Mouse (Mus musculus) lung, postnatal 10 days (tissue): Measurements from ENCODE around the gene Arhgap9.

Experiments
- DNase-seq: peaks from one replicate; pipeline ENCODE4 v3.0.0; 2021

The Arhgap9 gene

GRCm38 (mm10) chr10:127324495-127324894 is 2.7 kb downstream of the Arhgap9 start:
- peak; percentile 71 for DNase-seq

- DNase-seq: no peak
Measured at GRCm38 (mm10) chr10:127325454-127326016, 3.8 kb downstream of the Arhgap9 start.

DNA sequence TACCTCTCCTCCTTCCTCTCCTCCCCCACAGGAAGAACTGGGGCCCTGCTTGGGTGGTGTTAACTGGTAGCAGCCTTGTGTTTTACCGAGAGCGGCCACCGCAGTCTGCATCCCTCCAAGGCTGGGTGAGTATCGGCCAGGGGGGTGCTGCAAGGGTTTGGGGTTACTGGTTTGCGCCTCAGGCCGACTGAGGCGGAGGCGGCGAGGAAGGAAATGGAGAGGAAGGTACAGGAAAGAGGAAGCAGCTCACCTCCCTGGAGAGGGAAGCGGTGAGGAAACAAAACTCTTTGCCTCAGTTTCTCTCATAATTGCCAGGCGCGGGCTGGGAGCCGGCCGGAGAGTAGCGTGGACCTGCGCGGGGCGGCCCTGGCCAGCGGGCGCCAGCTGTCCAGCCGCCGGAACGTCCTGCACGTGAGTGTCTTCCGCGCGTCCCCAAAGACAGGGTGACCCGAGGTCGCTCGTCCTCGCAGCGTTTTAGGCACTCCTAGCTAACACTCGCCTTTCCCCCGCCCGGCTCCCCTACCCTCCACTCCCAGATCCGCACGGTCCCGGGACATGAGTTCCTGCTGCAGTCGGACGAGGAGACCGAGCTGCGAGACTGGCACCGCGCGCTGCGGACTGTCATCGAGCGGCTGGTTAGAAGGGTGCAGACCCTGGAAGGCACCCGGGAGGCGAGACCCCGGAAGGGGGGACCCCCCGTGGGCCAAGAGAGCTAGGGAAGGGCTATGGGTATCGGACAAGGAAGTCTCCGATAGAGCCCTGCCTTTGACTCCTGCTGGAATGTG is 4.4 kb downstream of the Arhgap9 start:
- peak; percentile 45 for DNase-seq

DNA sequence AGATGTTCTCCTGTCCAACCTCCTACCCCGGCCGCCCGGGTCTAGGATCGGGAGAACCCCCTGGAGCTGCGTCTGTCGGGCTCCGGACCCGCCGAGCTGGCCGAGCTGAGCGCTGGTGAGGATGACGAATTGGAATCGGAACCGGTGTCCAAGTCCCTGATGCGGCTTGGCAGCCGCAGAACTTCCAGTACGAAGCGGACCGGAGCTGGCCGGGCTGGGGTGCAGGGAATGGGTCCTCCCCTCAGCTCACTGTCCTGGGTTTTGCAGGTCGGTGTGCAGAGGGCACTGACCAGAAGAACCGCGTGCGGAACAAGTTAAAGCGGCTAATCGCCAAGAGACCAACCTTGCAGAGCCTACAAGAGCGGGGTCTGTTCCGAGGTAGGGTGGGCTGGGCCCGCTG is 5.1 kb downstream of the Arhgap9 start:
- DNase-seq: peak; percentile 45

- DNase-seq: no peak
Measured at GRCm38 (mm10) chr10:127327461-127328145, 5.8 kb downstream of the Arhgap9 start.

DNA sequence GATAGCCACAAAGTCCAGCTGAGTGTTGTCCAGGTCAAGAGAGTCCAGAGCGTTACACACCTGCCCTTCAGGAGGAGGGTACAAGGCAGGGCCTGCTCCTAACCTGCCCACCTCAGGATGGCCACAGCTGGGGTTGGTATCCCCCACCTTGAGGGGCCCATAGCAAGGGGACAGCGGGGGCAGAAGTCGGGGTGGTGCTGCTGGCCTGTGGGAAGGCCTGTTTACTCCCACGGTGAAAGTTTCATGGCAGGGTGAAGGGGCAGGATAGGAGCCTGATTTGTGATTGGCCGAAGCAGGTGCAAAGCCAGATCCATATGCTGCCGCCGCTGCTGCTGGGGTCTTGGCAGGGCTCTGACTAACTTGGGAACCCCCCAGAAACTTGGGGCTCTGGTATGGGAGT is 8.4 kb downstream of the Arhgap9 start:
- no peak for DNase-seq

GRCm38 (mm10) chr10:127332211-127332874 is 10.6 kb downstream of the Arhgap9 start:
- no peak for DNase-seq

- DNase-seq: no peak
Measured at GRCm38 (mm10) chr10:127333152-127333551, 11.4 kb downstream of the Arhgap9 start.

GRCm38 (mm10) chr10:127335271-127335670 is 13.5 kb downstream of the Arhgap9 start:
- no peak for DNase-seq

GRCm38 (mm10) chr10:127336952-127337351 is 15.2 kb downstream of the Arhgap9 start:
- DNase-seq: no peak

DNA sequence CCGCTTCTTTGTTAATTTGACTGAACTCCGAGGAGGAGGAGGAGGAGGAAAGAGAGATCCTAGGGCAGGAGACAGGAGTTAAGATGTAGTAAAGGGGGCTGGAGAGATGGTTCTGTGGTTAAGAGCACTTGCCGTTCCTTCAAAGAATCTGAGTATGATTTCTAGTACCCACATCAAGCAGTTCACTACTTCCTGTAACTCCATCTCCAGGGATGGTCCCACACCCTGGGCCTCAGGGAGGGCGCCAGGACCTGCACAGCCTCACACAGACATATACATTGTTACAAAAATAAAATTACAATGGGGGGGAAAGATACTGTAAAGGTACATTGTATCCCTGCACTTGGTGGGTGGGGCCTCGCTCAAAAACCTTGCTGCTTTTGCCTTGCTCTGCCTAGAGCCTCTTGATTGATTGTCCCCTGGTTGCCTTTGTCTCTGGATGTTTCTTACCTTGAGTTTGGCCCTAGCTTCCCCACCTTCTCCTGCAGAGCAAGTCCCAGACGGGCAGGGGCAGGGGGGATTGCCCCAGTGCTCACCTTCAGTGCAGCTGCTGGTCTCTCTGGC is 15.9 kb downstream of the Arhgap9 start:
- no peak for DNase-seq

DNA sequence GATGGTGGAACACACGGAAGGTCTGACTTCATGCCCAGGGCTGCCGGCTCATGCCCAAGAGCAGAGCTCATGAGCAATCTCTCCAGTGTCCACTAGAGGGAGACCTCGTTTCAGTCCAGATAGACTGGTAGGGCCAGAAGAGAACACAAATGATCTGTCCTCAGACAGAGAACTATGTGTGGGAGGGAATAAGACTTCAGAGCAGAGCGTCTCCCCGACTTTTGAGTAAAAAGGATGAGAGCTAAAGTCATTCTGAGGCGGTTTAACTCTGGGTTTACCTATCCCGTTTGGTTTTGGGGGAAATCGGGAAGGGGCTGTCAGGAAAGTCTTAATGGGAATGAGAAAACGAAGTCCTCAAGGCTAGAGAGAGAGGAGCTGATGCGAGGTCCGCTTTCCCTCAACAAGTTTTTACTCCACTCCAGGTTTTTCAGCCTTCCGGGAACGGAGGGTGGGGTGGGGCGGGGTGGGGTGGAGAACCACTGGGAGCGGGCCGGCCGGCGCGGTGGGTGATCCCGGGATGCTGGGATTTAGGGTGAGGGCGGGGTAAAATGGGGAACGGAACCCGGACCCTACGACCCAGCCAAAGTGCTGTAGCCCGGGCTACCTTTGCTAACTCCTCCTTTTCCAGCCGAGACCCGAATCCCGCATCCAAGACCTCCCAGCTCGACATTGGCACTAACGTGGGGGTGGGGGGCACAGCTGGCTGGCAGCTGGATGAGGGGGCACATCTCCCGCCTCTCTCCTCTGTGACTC is 17.3 kb downstream of the Arhgap9 start:
- peak; percentile 94 for DNase-seq

DNA sequence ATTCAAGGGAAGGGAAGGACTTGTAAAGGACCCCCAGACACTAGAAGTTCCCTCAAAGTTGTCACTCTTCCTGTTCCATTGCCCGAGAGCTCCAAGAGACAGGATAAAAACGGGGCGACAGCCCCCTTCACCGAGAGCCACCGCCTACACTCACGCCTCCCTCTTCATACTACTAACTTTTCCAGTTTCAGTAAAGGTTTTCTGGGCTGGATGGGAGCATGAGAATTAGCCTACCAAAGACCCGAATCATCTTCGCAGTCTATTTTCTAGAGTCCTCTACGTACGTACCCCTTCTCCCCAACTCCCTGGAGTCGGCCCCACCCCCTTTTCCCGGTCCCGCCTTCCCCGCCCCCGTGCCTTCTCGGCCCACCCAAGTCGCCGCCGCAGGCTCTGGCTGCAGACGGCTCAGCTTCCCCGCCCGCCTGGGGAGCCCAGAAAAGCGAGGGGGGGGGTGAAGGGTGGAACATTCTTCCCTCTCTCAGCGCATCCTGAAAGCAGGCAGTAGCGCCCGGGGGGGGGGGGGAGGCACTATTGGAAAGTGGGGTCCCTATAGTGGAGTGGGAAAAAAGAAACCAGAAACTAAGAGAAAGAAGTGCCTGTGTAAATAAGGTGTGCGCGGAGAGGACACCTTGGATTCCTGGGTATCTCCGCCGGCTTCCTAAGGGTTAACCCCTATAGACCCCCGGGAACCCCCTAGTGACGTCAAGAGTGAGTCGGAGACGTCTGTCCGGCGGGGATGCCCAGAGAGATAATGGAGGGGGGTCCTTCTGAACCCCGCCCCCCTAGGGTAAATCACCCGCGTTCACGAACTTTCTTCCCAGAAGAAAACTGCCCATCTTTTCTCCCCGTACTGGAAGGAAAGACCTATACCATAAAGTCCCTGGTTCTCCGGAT is 18.2 kb downstream of the Arhgap9 start:
- DNase-seq: peak; percentile 80

GRCm38 (mm10) chr10:127340577-127341359 is 19.0 kb downstream of the Arhgap9 start:
- peak; percentile 52 for DNase-seq

- DNase-seq: no peak
Measured at GRCm38 (mm10) chr10:127341360-127341690, 19.6 kb downstream of the Arhgap9 start.

DNA sequence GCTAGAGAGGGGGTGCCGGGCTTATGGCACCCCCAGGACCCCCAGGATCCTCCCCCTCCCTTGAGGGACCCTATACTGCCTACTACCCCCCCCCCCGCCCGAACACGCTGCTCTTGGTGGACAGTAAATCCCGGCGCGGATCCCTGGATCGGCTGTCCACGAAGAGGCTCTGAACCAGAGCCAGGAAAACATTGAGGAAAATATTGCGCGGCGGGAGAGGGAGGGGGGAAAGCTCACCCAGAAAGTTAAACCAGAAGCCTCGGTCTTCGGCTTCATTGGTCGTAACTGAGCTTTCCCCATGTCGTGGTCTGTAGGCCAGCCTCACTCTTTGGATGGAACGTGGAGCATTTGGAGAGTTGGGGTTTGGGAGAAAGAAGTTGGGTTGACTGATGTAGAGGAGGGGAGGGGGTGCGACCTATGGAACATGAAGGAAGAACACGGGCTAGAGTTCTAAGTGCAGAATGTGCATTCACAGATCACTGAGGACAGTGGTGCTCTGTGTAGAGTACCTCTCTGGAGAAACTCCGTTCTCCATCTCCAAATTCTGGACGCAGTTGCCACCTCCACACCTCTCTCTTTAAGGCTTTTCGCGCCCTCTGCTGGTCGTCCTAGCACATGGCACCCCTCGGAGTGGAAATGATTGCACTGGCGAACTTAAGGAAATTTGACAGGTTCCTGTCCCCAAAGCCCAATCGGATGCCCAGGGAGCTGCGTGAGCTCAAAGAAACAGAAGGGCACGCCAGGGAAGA is 20.3 kb downstream of the Arhgap9 start, which contains the start of gene Gli1:
Gene Gli1 (minus strand): TSS at position 84 of the 749 bp plus-strand sequence.
- peak; percentile 94 for DNase-seq

DNA sequence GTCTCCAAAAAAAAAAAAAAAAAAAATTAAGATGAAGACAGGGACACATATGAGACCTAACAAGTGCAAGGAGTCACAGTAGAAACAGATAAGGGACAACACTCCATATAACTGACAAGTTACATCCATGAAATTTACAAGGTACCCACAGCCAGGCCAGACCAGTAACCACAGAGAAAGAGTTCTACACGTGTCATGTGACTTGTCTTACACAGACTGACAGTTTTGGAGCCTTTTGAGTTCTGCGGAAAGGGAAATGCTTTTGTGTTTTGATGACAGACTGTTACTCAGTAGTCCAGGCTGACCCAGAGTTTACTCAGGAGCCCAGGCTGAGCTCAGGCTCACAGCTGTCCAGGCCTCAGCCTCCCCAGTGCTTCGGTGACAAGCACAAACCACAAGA is 21.3 kb downstream of the Arhgap9 start:
- DNase-seq: no peak

- no peak for DNase-seq
Measured at GRCm38 (mm10) chr10:127346173-127346572, 24.4 kb downstream of the Arhgap9 start.

GRCm38 (mm10) chr10:127348957-127349356 is 27.2 kb downstream of the Arhgap9 start:
- no peak for DNase-seq

GRCm38 (mm10) chr10:127349810-127350209 is 28.0 kb downstream of the Arhgap9 start:
- no peak for DNase-seq
